Mouse (Mus musculus): Measurements from ENCODE around the gene Gm20736. TPM values are rescaled to one million over a fixed set of nuclear protein-coding genes. Genes with fewer than 3 reads are reported as not detected.
"Not testable (repeated sequence)": the region's sequence is repeated elsewhere in the genome, so short reads cannot be mapped to it uniquely, and the experiment has no call there.

Gene Gm20736
- polyA plus RNA-seq (2015; fragmentation: Nextera tagmentation; extraction: Ambion mirVana): not detected in 2 replicates

- not testable (repeated sequence) for H3K36me3 ChIP-seq; H3K9me3 ChIP-seq (replicated peaks); H3K4me3 ChIP-seq (replicated peaks); H3K27me3 ChIP-seq; H3K27ac ChIP-seq; H3K4me1 ChIP-seq (replicated peaks); ATAC-seq (ENCODE audit: low read depth); H3K9ac ChIP-seq; DNase-seq; H3K4me2 ChIP-seq
- no CpG with 5 or more reads among the region's 5 CpGs for whole genome bisulfite sequencing (ENCODE audit: insufficient replicate concordance)
Measured at GRCm38 (mm10) chrY:65377390-65377789, at the start of gene Gm20736. Gene Gm20736 (plus strand): TSS chrY:65377690.

Other genes starting within 250 kb of the Gm20736 start
- gene Gm20924, start 170.2 kb upstream of the Gm20736 start, polyA plus RNA-seq (2015; fragmentation: Nextera tagmentation; extraction: Ambion mirVana): not detected in 2 replicates

All from liver, embryonic 13.5 days (tissue).